Mouse (Mus musculus): ENCODE data around the gene Efna3. TPM values are rescaled to one million over a fixed set of nuclear protein-coding genes. Genes with fewer than 3 reads are reported as not detected.

The Efna3 gene
- total RNA-seq, 2 experiments from 2014 or later = 0.31 TPM; not detected in 1

- DNase-seq (ENCODE audit: low spot score) = no peak
- intact Hi-C loops (cut with DNase I) = no loop called here
Observed at GRCm38 (mm10) chr3:89318971-89319590, 3.7 kb downstream of the Efna3 start.

- intact Hi-C loops (cut with DNase I) = no loop called here
- no peak for DNase-seq (ENCODE audit: low spot score)
Observed at GRCm38 (mm10) chr3:89318316-89318715, 4.4 kb downstream of the Efna3 start.

- no peak for DNase-seq (ENCODE audit: low spot score)
- intact Hi-C loops (cut with DNase I) = no loop called here
Observed at GRCm38 (mm10) chr3:89317246-89317645, 5.5 kb downstream of the Efna3 start.

- intact Hi-C loops (cut with DNase I) = loop anchor here (1.0 kb wide), 1 partner anchor 37 kb away; no protein-coding TSS in a partner anchor
- DNase-seq (ENCODE audit: low spot score) = peak; percentile 64
Observed at GRCm38 (mm10) chr3:89316833-89317232, 5.9 kb downstream of the Efna3 start.

- intact Hi-C loops (cut with DNase I) = loop anchor here (1.0 kb wide), 2 partner anchors 38 to 169 kb away; no protein-coding TSS in a partner anchor
Observed at GRCm38 (mm10) chr3:89315930-89316831, 6.6 kb downstream of the Efna3 start.

GRCm38 (mm10) chr3:89315195-89315929 lies 7.4 kb downstream of the Efna3 start:
- peak; percentile 57 for DNase-seq (ENCODE audit: low spot score)
- intact Hi-C loops (cut with DNase I) = loop anchor here (1.0 kb wide), 1 partner anchor 170 kb away; no protein-coding TSS in a partner anchor

More at GRCm38 (mm10) chr3:89315930-89316831, 6.6 kb downstream of the Efna3 start:
- no peak for DNase-seq (ENCODE audit: low spot score)

GRCm38 (mm10) chr3:89314791-89315190 lies 8.0 kb downstream of the Efna3 start:
- DNase-seq (ENCODE audit: low spot score) = no peak
- intact Hi-C loops (cut with DNase I) = loop anchor here (1.0 kb wide), 1 partner anchor 171 kb away; no protein-coding TSS in a partner anchor

GRCm38 (mm10) chr3:89314340-89314739 lies 8.4 kb downstream of the Efna3 start:
- DNase-seq (ENCODE audit: low spot score) = no peak
- intact Hi-C loops (cut with DNase I) = no loop called here

- intact Hi-C loops (cut with DNase I) = loop anchor here (2.0 kb wide), 1 partner anchor 57 kb away; no protein-coding TSS in a partner anchor
Observed at GRCm38 (mm10) chr3:89308089-89308488, 14.7 kb downstream of the Efna3 start.

GRCm38 (mm10) chr3:89305551-89306325 lies 17.0 kb downstream of the Efna3 start:
- DNase-seq (ENCODE audit: low spot score) = no peak
- intact Hi-C loops (cut with DNase I) = loop anchor here (2.0 kb wide), 1 partner anchor 17 kb away; no protein-coding TSS in a partner anchor

More at GRCm38 (mm10) chr3:89308089-89308488, 14.7 kb downstream of the Efna3 start:
- no peak for DNase-seq (ENCODE audit: low spot score)

- DNase-seq (ENCODE audit: low spot score) = no peak
- intact Hi-C loops (cut with DNase I) = loop anchor here (2.0 kb wide), 1 partner anchor 16 kb away; no protein-coding TSS in a partner anchor
Observed at GRCm38 (mm10) chr3:89305105-89305504, 17.7 kb downstream of the Efna3 start.

- intact Hi-C loops (cut with DNase I) = loop anchor here (2.0 kb wide), 1 partner anchor 16 kb away; no protein-coding TSS in a partner anchor
- DNase-seq (ENCODE audit: low spot score) = no peak
Observed at GRCm38 (mm10) chr3:89304440-89304839, 18.3 kb downstream of the Efna3 start.

- intact Hi-C loops (cut with DNase I) = no loop called here
- DNase-seq (ENCODE audit: low spot score) = no peak
Observed at GRCm38 (mm10) chr3:89300514-89300913, 22.3 kb downstream of the Efna3 start.

GRCm38 (mm10) chr3:89300071-89300470 lies 22.7 kb downstream of the Efna3 start:
- no peak for DNase-seq (ENCODE audit: low spot score)
- intact Hi-C loops (cut with DNase I) = no loop called here

- intact Hi-C loops (cut with DNase I) = no loop called here
- DNase-seq (ENCODE audit: low spot score) = no peak
Observed at GRCm38 (mm10) chr3:89299499-89299898, 23.3 kb downstream of the Efna3 start.

GRCm38 (mm10) chr3:89298908-89299307 lies 23.9 kb downstream of the Efna3 start:
- DNase-seq (ENCODE audit: low spot score) = no peak
- intact Hi-C loops (cut with DNase I) = no loop called here

- intact Hi-C loops (cut with DNase I) = no loop called here
- no peak for DNase-seq (ENCODE audit: low spot score)
Observed at GRCm38 (mm10) chr3:89296761-89297396, 25.9 kb downstream of the Efna3 start.

- intact Hi-C loops (cut with DNase I) = no loop called here
- no peak for DNase-seq (ENCODE audit: low spot score)
Observed at GRCm38 (mm10) chr3:89295685-89296230, 27.0 kb downstream of the Efna3 start.
